Comparison of ENCODE assay signal across 10 mouse cellular contexts in genomic region chr19:5060365-5061330, GRCm38 (mm10). TPM values are rescaled to one million over a fixed set of nuclear protein-coding genes. Genes with fewer than 3 reads are reported as not detected.
DNase-seq lines count a peak whose midpoint lies in the region; ATAC-seq lines count a peak whose summit lies in the region.
"Had no signal": no experiment of that assay in that cellular context is flagged by ENCODE, and none has a peak within 500 bp of the region (broad histone marks: within the 10 kb centered on the region; RNA-seq: fewer than 3 reads in every experiment).

No protein-coding gene starts in this region.

- peak; percentile 67 for DNase-seq in gastrocnemius, adult 18-20 months (ENCODE audit: low spot score)
- no peak for DNase-seq in gastrocnemius, postnatal 4 days (ENCODE audit: low spot score in 2 of 2)
- peak; percentile 55 to 63 for DNase-seq in urinary bladder, postnatal 36 days (ENCODE audit: low spot score in 2 of 2)
- no peak for DNase-seq in urinary bladder, adult 2 months (ENCODE audit: low spot score)
- no peak for DNase-seq in right cerebral cortex, postnatal 36 days (ENCODE audit: low spot score in 2 of 2)
- no peak for DNase-seq in thymus, postnatal 10 days (ENCODE audit: low spot score in 2 of 2)
- DNase-seq in spleen, adult 18-20 months = no peak

- ATAC-seq in intestine, embryonic 16.5 days = 0 out of 2 replicates have a peak, but pooled peaks have one; percentile 6

- no peaks in the 10 kb centered on the region for H3K36me3 ChIP-seq in intestine, embryonic 16.5 days (ENCODE audit: control insufficient read depth, insufficient read depth, low read length)
- H3K36me3 ChIP-seq: hindbrain, embryonic 15.5 days had no signal

- peak overlapping the region; percentile 54 for H3K27ac ChIP-seq in intestine, embryonic 16.5 days (ENCODE audit: low read length)
- H3K27ac ChIP-seq: hindbrain, embryonic 15.5 days had no signal

- no peak overlapping the region for H3K9ac ChIP-seq in intestine, embryonic 16.5 days (ENCODE audit: low read depth, low read length)
- H3K9ac ChIP-seq: hindbrain, embryonic 15.5 days had no signal

- H3K27me3 ChIP-seq in intestine, embryonic 16.5 days (replicated peaks; ENCODE audit: control insufficient read depth, insufficient read depth, low read length) = 0 out of 2 replicates have a peak, but pooled peaks cover 3% of the 10 kb centered on the region

- no peaks in the 10 kb centered on the region for H3K9me3 ChIP-seq in intestine, embryonic 16.5 days (ENCODE audit: control insufficient read depth, low read length)
- H3K9me3 ChIP-seq: hindbrain, embryonic 15.5 days had no signal

- no peak overlapping the region for H3K4me3 ChIP-seq in intestine, embryonic 16.5 days (ENCODE audit: low read length)
- H3K4me3 ChIP-seq: hindbrain, embryonic 15.5 days had no signal

- H3K4me2 ChIP-seq in intestine, embryonic 16.5 days (ENCODE audit: low read depth, low read length) = no peak overlapping the region
- H3K4me2 ChIP-seq: hindbrain, embryonic 15.5 days; midbrain, embryonic 11.5 days had no signal

- WGBS in intestine, embryonic 16.5 days = 29% methylated on average over 5 of the region's 5 CpGs

- peaks cover 43% of the 10 kb centered on the region for H3K4me1 ChIP-seq in intestine, embryonic 16.5 days (ENCODE audit: control insufficient read depth, insufficient read depth, low read length)

RNA-seq across cellular contexts. Expression of gene Cd248, which starts 7.2 kb away (rescaled TPM):
- total RNA-seq in gastrocnemius, adult 18-20 months (2021) = 10 to 100 TPM in 1 of 2 experiments, 1 to 10 TPM in 1; 6.3 to 11.8 TPM
- total RNA-seq in gastrocnemius, postnatal 4 days (2021) = 100 to 1,000 TPM; 108 to 113 TPM
- 77.2 and 103 TPM in 2 replicates for polyA plus RNA-seq in urinary bladder, adult 2 months (2012; rRNA removed)
- 42.8 and 49.6 TPM in 2 replicates for polyA plus RNA-seq in intestine, embryonic 16.5 days (2015; fragmentation: Nextera tagmentation; extraction: Ambion mirVana)

RNA-seq across cellular contexts. Expression of gene Rin1, which starts 10.4 kb away (rescaled TPM):
- 1 to 10 TPM in 1 of 2 experiments, under 1 TPM in 1; 0.71 to 1.2 TPM for total RNA-seq in gastrocnemius, adult 18-20 months (2021)
- 1 to 10 TPM; 3.4 to 3.5 TPM for total RNA-seq in gastrocnemius, postnatal 4 days (2021)
- 18.4 and 24.8 TPM in 2 replicates for polyA plus RNA-seq in urinary bladder, adult 2 months (2012; rRNA removed)
- polyA plus RNA-seq in intestine, embryonic 16.5 days (2015; fragmentation: Nextera tagmentation; extraction: Ambion mirVana) = 2.5 and 2.8 TPM in 2 replicates

RNA-seq across cellular contexts. Expression of gene Brms1, which starts 19.5 kb away (rescaled TPM):
- total RNA-seq in gastrocnemius, adult 18-20 months (2021) = 10 to 100 TPM; 14.8 to 15.3 TPM
- total RNA-seq in gastrocnemius, postnatal 4 days (2021) = 10 to 100 TPM; 18.3 to 19.6 TPM
- 30.8 and 31.1 TPM in 2 replicates for polyA plus RNA-seq in urinary bladder, adult 2 months (2012; rRNA removed)
- polyA plus RNA-seq in intestine, embryonic 16.5 days (2015; fragmentation: Nextera tagmentation; extraction: Ambion mirVana) = 43.7 and 44.1 TPM in 2 replicates

RNA-seq across cellular contexts. Expression of gene AC124502.3, which starts 22.0 kb away (rescaled TPM):
- 1 to 10 TPM in 1 of 2 experiments, under 1 TPM in 1; 0.50 to 1.2 TPM for total RNA-seq in gastrocnemius, adult 18-20 months (2021)
- under 1 TPM in 1 of 2 experiments, not detected in 1; 0.29 TPM for total RNA-seq in gastrocnemius, postnatal 4 days (2021)
- 1.9 and 2.3 TPM in 2 replicates for polyA plus RNA-seq in urinary bladder, adult 2 months (2012; rRNA removed)
- 0.92 and 1.5 TPM in 2 replicates for polyA plus RNA-seq in intestine, embryonic 16.5 days (2015; fragmentation: Nextera tagmentation; extraction: Ambion mirVana)

RNA-seq across cellular contexts. Expression of gene B4gat1, which starts 22.0 kb away (rescaled TPM):
- total RNA-seq in gastrocnemius, adult 18-20 months (2021) = 10 to 100 TPM; 18.7 to 23.2 TPM
- 10 to 100 TPM; 28.5 to 31.4 TPM for total RNA-seq in gastrocnemius, postnatal 4 days (2021)
- polyA plus RNA-seq in urinary bladder, adult 2 months (2012; rRNA removed) = 30.4 and 33.5 TPM in 2 replicates
- polyA plus RNA-seq in intestine, embryonic 16.5 days (2015; fragmentation: Nextera tagmentation; extraction: Ambion mirVana) = 34.2 and 39.3 TPM in 2 replicates

Comparison
In these comparisons a context has a peak if more than half of its experiments do, and no peak if none do; other contexts are left out.
1. DNase-seq: peak in gastrocnemius, adult 18-20 months (single experiment) and urinary bladder, postnatal 36 days (2 of 2); none in gastrocnemius, postnatal 4 days (0 of 2), urinary bladder, adult 2 months (single experiment), right cerebral cortex, postnatal 36 days (0 of 2), thymus, postnatal 10 days (0 of 2) and spleen, adult 18-20 months (0 of 2).
2. RNA of gene Cd248, which starts 7.2 kb away (total RNA-seq): 108 to 113 TPM in gastrocnemius, postnatal 4 days; 6.3 to 11.8 TPM in gastrocnemius, adult 18-20 months; every median in the first group is over 4 times any median in the second.